In the genomic region with DNA sequence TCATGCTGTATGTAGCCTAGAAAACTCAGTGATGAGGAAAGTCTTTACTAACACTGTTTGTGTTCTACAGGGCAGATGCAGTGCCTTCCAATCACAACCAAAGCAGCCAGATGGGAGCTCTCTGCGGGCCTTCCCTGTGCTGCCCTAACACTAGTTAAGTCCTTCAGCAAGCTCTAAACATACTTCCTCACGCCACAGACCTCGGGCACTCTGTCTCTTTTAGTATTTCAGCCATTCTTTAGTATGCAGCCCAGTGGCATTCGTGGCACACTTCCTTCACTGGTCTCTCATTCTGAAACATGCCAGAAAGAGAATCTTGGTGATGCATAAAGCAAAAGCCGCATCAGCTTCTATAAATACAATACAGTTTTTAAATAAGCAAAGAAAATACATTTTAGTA, we compare ENCODE assay signal across 19 mouse cellular contexts.
A peak's percentile ranks its signal among the peaks of the same experiment; 100 is the strongest.
DNase-seq lines count a peak whose midpoint lies in the region; ATAC-seq and TF ChIP-seq lines count a peak whose summit lies in the region.
"Had no signal": no experiment of that assay in that cellular context is flagged by ENCODE, and none has a peak within 500 bp of the region (broad histone marks: within the 10 kb centered on the region; RNA-seq: fewer than 3 reads in every experiment).

No protein-coding gene starts in this region.

- no peak for DNase-seq in layer of hippocampus, adult 2 months (ENCODE audit: low spot score in 2 of 2)
- DNase-seq in layer of hippocampus, adult 8-10 months (ENCODE audit: low spot score in 2 of 2), result no peak
- no peak for DNase-seq in forebrain, embryonic 10.5 days (ENCODE audit: extremely low spot score, low spot score)
- no peak for DNase-seq in urinary bladder, postnatal 10 days (ENCODE audit: low spot score)
- DNase-seq in kidney, adult 8-10 months, result no peak
- DNase-seq: gastrocnemius, postnatal 25 days; kidney, postnatal 4 days; layer of hippocampus, postnatal 36 days; lung, postnatal 14 days; spleen, adult 18-20 months had no signal

- no peaks in the 10 kb centered on the region for H3K9me3 ChIP-seq in forebrain, embryonic 10.5 days
- no peaks in the 10 kb centered on the region for H3K9me3 ChIP-seq in forebrain, embryonic 13.5 days (replicated peaks)
- H3K9me3 ChIP-seq in hindbrain, embryonic 15.5 days, result no peaks in the 10 kb centered on the region
- H3K9me3 ChIP-seq: embryonic facial prominence, embryonic 15.5 days; G1E; limb, embryonic 15.5 days; megakaryocyte, embryonic 14.5 days; stomach, embryonic 15.5 days had no signal

- no peak for TF ChIP-seq CTCF in layer of hippocampus, adult 2 months (conservative IDR thresholded peaks at IDR 0.05)

- H3K4me3 ChIP-seq in layer of hippocampus, adult 2 months, result no peak overlapping the region
- no peak overlapping the region for H3K4me3 ChIP-seq in forebrain, embryonic 10.5 days
- H3K4me3 ChIP-seq in forebrain, embryonic 13.5 days, result no peak overlapping the region
- no peak overlapping the region for H3K4me3 ChIP-seq in hindbrain, embryonic 15.5 days
- H3K4me3 ChIP-seq: embryonic facial prominence, embryonic 15.5 days; limb, embryonic 15.5 days; megakaryocyte, embryonic 14.5 days; stomach, embryonic 15.5 days had no signal

- H3K9ac ChIP-seq in forebrain, embryonic 13.5 days, result no peak overlapping the region
- H3K9ac ChIP-seq in hindbrain, embryonic 15.5 days, result no peak overlapping the region
- H3K9ac ChIP-seq: embryonic facial prominence, embryonic 15.5 days; limb, embryonic 15.5 days; stomach, embryonic 15.5 days had no signal

- no peaks in the 10 kb centered on the region for H3K36me3 ChIP-seq in forebrain, embryonic 10.5 days (replicated peaks)
- H3K36me3 ChIP-seq in forebrain, embryonic 13.5 days (ENCODE audit: poor library complexity, severe bottlenecking), result no peaks in the 10 kb centered on the region
- no peaks in the 10 kb centered on the region for H3K36me3 ChIP-seq in hindbrain, embryonic 15.5 days
- H3K36me3 ChIP-seq: embryonic facial prominence, embryonic 15.5 days; limb, embryonic 15.5 days; stomach, embryonic 15.5 days had no signal

- WGBS in forebrain, embryonic 10.5 days, result 86% methylated on average over 5 of the region's 5 CpGs
- 34% methylated on average over 5 of the region's 5 CpGs for WGBS in forebrain, embryonic 13.5 days
- 52% methylated on average over 5 of the region's 5 CpGs for WGBS in hindbrain, embryonic 15.5 days

- ATAC-seq in forebrain, embryonic 13.5 days, result peak; percentile 14; the same call in 1 of the 2 replicates
- ATAC-seq in hindbrain, embryonic 15.5 days (ENCODE audit: low FRiP score, low read depth), result no peak
- ATAC-seq: CD4-positive, CD25-positive, alpha-beta regulatory T cell, adult 4 months; inflammation-experienced regulatory T-cells, adult 6 months had no signal

- H3K27me3 ChIP-seq in forebrain, embryonic 10.5 days (ENCODE audit: poor library complexity, severe bottlenecking), result no peaks in the 10 kb centered on the region
- H3K27me3 ChIP-seq in forebrain, embryonic 13.5 days, result no peaks in the 10 kb centered on the region
- H3K27me3 ChIP-seq in hindbrain, embryonic 15.5 days, result no peaks in the 10 kb centered on the region
- H3K27me3 ChIP-seq: embryonic facial prominence, embryonic 15.5 days; limb, embryonic 15.5 days; megakaryocyte, embryonic 14.5 days; stomach, embryonic 15.5 days had no signal

- peaks cover 47% of the 10 kb centered on the region for H3K4me1 ChIP-seq in forebrain, embryonic 10.5 days
- H3K4me1 ChIP-seq in forebrain, embryonic 13.5 days, result peaks cover 52% of the 10 kb centered on the region
- H3K4me1 ChIP-seq in hindbrain, embryonic 15.5 days (replicated peaks), result peaks cover 22% of the 10 kb centered on the region
- H3K4me1 ChIP-seq: stomach, embryonic 15.5 days had no signal

- peak overlapping the region; percentile 18; the same call in 1 of the 2 replicates for H3K27ac ChIP-seq in layer of hippocampus, adult 2 months
- peak overlapping the region; percentile 78 for H3K27ac ChIP-seq in forebrain, embryonic 10.5 days
- H3K27ac ChIP-seq in forebrain, embryonic 13.5 days, result peak overlapping the region; percentile 90
- peak overlapping the region; percentile 27; the same call in 1 of the 2 replicates for H3K27ac ChIP-seq in hindbrain, embryonic 15.5 days (replicated peaks)
- H3K27ac ChIP-seq: embryonic facial prominence, embryonic 15.5 days; limb, embryonic 15.5 days had no signal

- no peak overlapping the region for H3K4me2 ChIP-seq in forebrain, embryonic 13.5 days
- no peak overlapping the region for H3K4me2 ChIP-seq in hindbrain, embryonic 15.5 days
- H3K4me2 ChIP-seq: embryonic facial prominence, embryonic 15.5 days; limb, embryonic 15.5 days; stomach, embryonic 15.5 days had no signal

Comparison
In these comparisons a context has a peak if more than half of its experiments do, and no peak if none do; other contexts are left out.
1. H3K27ac ChIP-seq: peak in every context shown above with its lines; median percentile 90 in forebrain, embryonic 13.5 days; 78 in forebrain, embryonic 10.5 days; 27 in hindbrain, embryonic 15.5 days; 18 in layer of hippocampus, adult 2 months.